Mouse (Mus musculus): Measurements from ENCODE around the gene Tshz2. TPM values are rescaled to one million over a fixed set of nuclear protein-coding genes. Genes with fewer than 3 reads are reported as not detected.

The Tshz2 gene
- polyA plus RNA-seq, 1 experiment from 2014 or later: 1.2 TPM

- WGBS: 92% methylated on average over 26 of the region's 26 CpGs
- H3K27ac ChIP-seq (replicated peaks): no peak overlapping the region
- no peak for DNase-seq (ENCODE audit: low spot score)
- no peaks in the 10 kb centered on the region for H3K27me3 ChIP-seq (ENCODE audit: low read depth, poor library complexity, severe bottlenecking)
- H3K36me3 ChIP-seq: no peaks in the 10 kb centered on the region
- H3K9me3 ChIP-seq (replicated peaks): no peaks in the 10 kb centered on the region
- peaks cover 3% of the 10 kb centered on the region; the same call in 1 of the 2 replicates for H3K4me1 ChIP-seq
- H3K4me3 ChIP-seq: no peak overlapping the region
Measured at GRCm38 (mm10) chr2:169782874-169783680, 150.3 kb downstream of the Tshz2 start.

GRCm38 (mm10) chr2:169783681-169784033 lies 150.8 kb downstream of the Tshz2 start:
- no peaks in the 10 kb centered on the region for H3K36me3 ChIP-seq
- no peak overlapping the region for H3K4me3 ChIP-seq
- WGBS: 93% methylated on average over 2 of the region's 2 CpGs
- peaks cover 3% of the 10 kb centered on the region; the same call in 1 of the 2 replicates for H3K4me1 ChIP-seq
- no peak overlapping the region for H3K27ac ChIP-seq (replicated peaks)
- no peaks in the 10 kb centered on the region for H3K9me3 ChIP-seq (replicated peaks)
- no peak for DNase-seq (ENCODE audit: low spot score)
- no peaks in the 10 kb centered on the region for H3K27me3 ChIP-seq (ENCODE audit: low read depth, poor library complexity, severe bottlenecking)

GRCm38 (mm10) chr2:169787381-169787780 lies 154.6 kb downstream of the Tshz2 start:
- no peak for DNase-seq (ENCODE audit: low spot score)
- no peak overlapping the region for H3K27ac ChIP-seq (replicated peaks)
- peaks cover 17% of the 10 kb centered on the region for H3K4me1 ChIP-seq
- H3K27me3 ChIP-seq (ENCODE audit: low read depth, poor library complexity, severe bottlenecking): 0 out of 2 replicates have a peak, but pooled peaks cover 4% of the 10 kb centered on the region
- no peak overlapping the region for H3K4me3 ChIP-seq
- no peaks in the 10 kb centered on the region for H3K9me3 ChIP-seq (replicated peaks)
- 92% methylated on average over 5 of the region's 5 CpGs for WGBS
- no peaks in the 10 kb centered on the region for H3K36me3 ChIP-seq

GRCm38 (mm10) chr2:169787906-169788305 lies 155.1 kb downstream of the Tshz2 start:
- DNase-seq (ENCODE audit: low spot score): no peak
- Histone ChIP-seq H3K27me3 (ENCODE audit: low read depth, poor library complexity, severe bottlenecking) (0 out of 2 replicates have a peak, but pooled peaks cover 6% of the 10 kb centered on the region), H3K36me3 (no peaks in the 10 kb centered on the region), H3K9me3 (replicated peaks) (no peaks in the 10 kb centered on the region), H3K27ac (replicated peaks) (no peak overlapping the region), H3K4me3 (no peak overlapping the region), H3K4me1 (peaks cover 22% of the 10 kb centered on the region)
- 84% methylated on average over 11 of the region's 11 CpGs for WGBS

- no peaks in the 10 kb centered on the region for H3K9me3 ChIP-seq (replicated peaks)
- 6% methylated on average over 12 of the region's 12 CpGs for WGBS
- peak; percentile 55 for DNase-seq (ENCODE audit: low spot score)
- peaks cover 22% of the 10 kb centered on the region for H3K4me1 ChIP-seq
- H3K4me3 ChIP-seq: peak overlapping the region; percentile 36
- H3K27me3 ChIP-seq (ENCODE audit: low read depth, poor library complexity, severe bottlenecking): 0 out of 2 replicates have a peak, but pooled peaks cover 6% of the 10 kb centered on the region
- H3K27ac ChIP-seq (replicated peaks): peak overlapping the region; percentile 52
- no peaks in the 10 kb centered on the region for H3K36me3 ChIP-seq
Measured at GRCm38 (mm10) chr2:169790439-169791131, 157.8 kb downstream of the Tshz2 start.

GRCm38 (mm10) chr2:169792706-169793105 lies 159.9 kb downstream of the Tshz2 start:
- H3K27me3 ChIP-seq (ENCODE audit: low read depth, poor library complexity, severe bottlenecking): 0 out of 2 replicates have a peak, but pooled peaks cover 6% of the 10 kb centered on the region
- 30% methylated on average over 3 of the region's 3 CpGs for WGBS
- DNase-seq (ENCODE audit: low spot score): no peak
- peaks cover 22% of the 10 kb centered on the region for H3K4me1 ChIP-seq
- no peak overlapping the region for H3K27ac ChIP-seq (replicated peaks)
- no peaks in the 10 kb centered on the region for H3K9me3 ChIP-seq (replicated peaks)
- H3K4me3 ChIP-seq: no peak overlapping the region
- no peaks in the 10 kb centered on the region for H3K36me3 ChIP-seq

GRCm38 (mm10) chr2:169802241-169802640 lies 169.4 kb downstream of the Tshz2 start:
- DNase-seq (ENCODE audit: low spot score): no peak
- no peaks in the 10 kb centered on the region for H3K36me3 ChIP-seq
- WGBS: 96% methylated on average over 6 of the region's 6 CpGs

GRCm38 (mm10) chr2:169804380-169804779 lies 171.6 kb downstream of the Tshz2 start:
- H3K27ac ChIP-seq (replicated peaks): no peak overlapping the region
- no peak overlapping the region for H3K4me3 ChIP-seq
- 80% methylated on average over 5 of the region's 5 CpGs for WGBS
- no peaks in the 10 kb centered on the region for H3K4me1 ChIP-seq
- no peaks in the 10 kb centered on the region for H3K9me3 ChIP-seq (replicated peaks)
- no peaks in the 10 kb centered on the region for H3K36me3 ChIP-seq
- DNase-seq (ENCODE audit: low spot score): no peak
- no peaks in the 10 kb centered on the region for H3K27me3 ChIP-seq (ENCODE audit: low read depth, poor library complexity, severe bottlenecking)

More at GRCm38 (mm10) chr2:169802241-169802640, 169.4 kb downstream of the Tshz2 start:
- Histone ChIP-seq H3K4me1 (no peaks in the 10 kb centered on the region), H3K27ac (replicated peaks) (no peak overlapping the region), H3K9me3 (replicated peaks) (no peaks in the 10 kb centered on the region), H3K4me3 (no peak overlapping the region), H3K27me3 (ENCODE audit: low read depth, poor library complexity, severe bottlenecking) (no peaks in the 10 kb centered on the region)

GRCm38 (mm10) chr2:169805545-169805944 lies 172.7 kb downstream of the Tshz2 start:
- Histone ChIP-seq H3K36me3 (no peaks in the 10 kb centered on the region), H3K4me1 (0 out of 2 replicates have a peak, but pooled peaks cover under 1% of the 10 kb centered on the region), H3K27me3 (ENCODE audit: low read depth, poor library complexity, severe bottlenecking) (no peaks in the 10 kb centered on the region), H3K4me3 (no peak overlapping the region), H3K9me3 (replicated peaks) (no peaks in the 10 kb centered on the region), H3K27ac (replicated peaks) (no peak overlapping the region)
- DNase-seq (ENCODE audit: low spot score): no peak
- WGBS: 94% methylated on average over 12 of the region's 12 CpGs

GRCm38 (mm10) chr2:169811589-169811988 lies 178.8 kb downstream of the Tshz2 start:
- no peak for DNase-seq (ENCODE audit: low spot score)
- Histone ChIP-seq H3K4me1 (peaks cover 15% of the 10 kb centered on the region; the same call in 1 of the 2 replicates), H3K27me3 (ENCODE audit: low read depth, poor library complexity, severe bottlenecking) (no peaks in the 10 kb centered on the region), H3K36me3 (no peaks in the 10 kb centered on the region), H3K27ac (replicated peaks) (no peak overlapping the region), H3K9me3 (replicated peaks) (no peaks in the 10 kb centered on the region), H3K4me3 (no peak overlapping the region)
- WGBS: 94% methylated on average over 5 of the region's 5 CpGs

- H3K27me3 ChIP-seq (ENCODE audit: low read depth, poor library complexity, severe bottlenecking): no peaks in the 10 kb centered on the region
- no peak for DNase-seq (ENCODE audit: low spot score)
- no peaks in the 10 kb centered on the region for H3K36me3 ChIP-seq
- no peak overlapping the region for H3K4me3 ChIP-seq
- no peaks in the 10 kb centered on the region for H3K9me3 ChIP-seq (replicated peaks)
- peaks cover 15% of the 10 kb centered on the region; the same call in 1 of the 2 replicates for H3K4me1 ChIP-seq
- 91% methylated on average over 8 of the region's 8 CpGs for WGBS
- no peak overlapping the region for H3K27ac ChIP-seq (replicated peaks)
Measured at GRCm38 (mm10) chr2:169812055-169812454, 179.2 kb downstream of the Tshz2 start.

GRCm38 (mm10) chr2:169812940-169813339 lies 180.1 kb downstream of the Tshz2 start:
- 87% methylated on average over 7 of the region's 7 CpGs for WGBS

GRCm38 (mm10) chr2:169814351-169814750 lies 181.5 kb downstream of the Tshz2 start:
- no peak overlapping the region for H3K27ac ChIP-seq (replicated peaks)
- no peak for DNase-seq (ENCODE audit: low spot score)

More at GRCm38 (mm10) chr2:169812940-169813339, 180.1 kb downstream of the Tshz2 start:
- H3K36me3 ChIP-seq: no peaks in the 10 kb centered on the region
- H3K9me3 ChIP-seq (replicated peaks): no peaks in the 10 kb centered on the region
- peaks cover 15% of the 10 kb centered on the region; the same call in 1 of the 2 replicates for H3K4me1 ChIP-seq
- H3K4me3 ChIP-seq: no peak overlapping the region
- no peak for DNase-seq (ENCODE audit: low spot score)
- H3K27ac ChIP-seq (replicated peaks): no peak overlapping the region
- no peaks in the 10 kb centered on the region for H3K27me3 ChIP-seq (ENCODE audit: low read depth, poor library complexity, severe bottlenecking)

More at GRCm38 (mm10) chr2:169814351-169814750, 181.5 kb downstream of the Tshz2 start:
- Histone ChIP-seq H3K4me1 (peaks cover 15% of the 10 kb centered on the region; the same call in 1 of the 2 replicates), H3K27me3 (ENCODE audit: low read depth, poor library complexity, severe bottlenecking) (no peaks in the 10 kb centered on the region), H3K36me3 (no peaks in the 10 kb centered on the region), H3K4me3 (no peak overlapping the region), H3K9me3 (replicated peaks) (no peaks in the 10 kb centered on the region)
- WGBS: 90% methylated on average over 3 of the region's 3 CpGs
